Mouse (Mus musculus) kidney, embryonic 15.5 days (tissue): ENCODE data around the gene Gm3404. TPM values are rescaled to one million over a fixed set of nuclear protein-coding genes. Genes with fewer than 3 reads are reported as not detected.
"Not testable (repeated sequence)": the region's sequence is repeated elsewhere in the genome, so short reads cannot be mapped to it uniquely, and the experiment has no call there.

Experiments
- ATAC-seq: fragments of 200-750 bp; cut with Nextera tagmentation; replicated peaks from 2 replicates; pipeline ENCODE4 v1.8.0; 2017; ENCODE audit warnings: moderate TSS enrichment; ENCODE audit not compliant: low FRiP score
- H3K27ac ChIP-seq: fragments of 300-500 bp; sonication (generic); 2 replicates; pipeline ENCODE4 v1.5.1; 2015; ENCODE audit warnings: mild to moderate bottlenecking, inconsistent platforms
- H3K27me3 ChIP-seq: fragments of 300-500 bp; sonication (generic); 2 replicates; pipeline ENCODE4 v1.6.1; 2015; ENCODE audit warnings: inconsistent platforms
- H3K36me3 ChIP-seq: fragments of 300-500 bp; sonication (generic); 2 replicates; pipeline ENCODE4 v1.6.1; 2015; ENCODE audit warnings: inconsistent platforms
- H3K4me1 ChIP-seq: fragments of 300-500 bp; sonication (generic); 2 replicates; pipeline ENCODE4 v1.6.1; 2015; ENCODE audit warnings: inconsistent platforms
- H3K4me2 ChIP-seq: fragments of 300-500 bp; sonication (generic); 2 replicates; pipeline ENCODE4 v1.6.1; 2015; ENCODE audit warnings: moderate library complexity, mild to moderate bottlenecking, inconsistent platforms
- H3K4me3 ChIP-seq: fragments of 300-500 bp; sonication (generic); replicated peaks from 2 replicates; pipeline ENCODE4 v1.5.1; 2015; ENCODE audit warnings: mild to moderate bottlenecking, inconsistent platforms
- H3K9ac ChIP-seq: fragments of 300-500 bp; sonication (generic); 2 replicates; pipeline ENCODE4 v1.6.1; 2015; ENCODE audit warnings: mild to moderate bottlenecking, inconsistent platforms
- H3K9me3 ChIP-seq: fragments of 300-500 bp; sonication (generic); replicated peaks from 2 replicates; pipeline ENCODE4 v1.6.1; 2016; ENCODE audit warnings: inconsistent platforms
- WGBS: fragments of 180-500 bp; shearing (Covaris S2); methylation state at CpG from one replicate; pipeline ENCODE4 v1.1.7; 2015; ENCODE audit warnings: mixed read lengths; 5-methylcytosine and 5-hydroxymethylcytosine counted together
- polyA plus RNA-seq: library from polyadenylated mRNA; unstranded; fragments of >200 nt; fragmentation: Nextera tagmentation; extraction: Ambion mirVana; gene quantifications from 2 replicates; pipeline ENCODE4 v1.2.1, GENCODE M21; 2015

Gene Gm3404
- polyA plus RNA-seq: not detected in 2 replicates

DNA sequence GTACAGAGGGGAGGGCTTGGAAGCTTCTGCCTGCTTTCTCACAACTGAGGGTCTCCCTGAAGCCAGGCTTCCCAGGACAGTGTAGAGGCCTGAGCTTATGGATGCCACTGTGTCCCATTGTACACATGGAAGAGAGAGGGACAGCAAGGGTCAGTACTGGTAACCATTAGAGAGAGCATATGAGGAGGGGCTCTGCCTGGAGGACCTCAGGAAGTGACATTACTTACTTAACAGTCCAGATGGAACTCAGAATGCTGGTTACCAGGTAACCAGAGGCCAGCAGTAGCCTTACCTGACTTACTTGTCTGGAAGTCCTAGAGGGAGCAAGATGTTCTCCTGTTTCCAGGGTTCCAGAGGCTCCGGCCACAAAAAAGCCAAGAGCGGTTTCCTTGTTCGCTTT lies at the start of gene Gm3404:
TSS of gene Gm3404 (plus strand) at position 301 of the 400 bp plus-strand sequence.
- not testable (repeated sequence) for H3K27ac ChIP-seq, H3K9me3 ChIP-seq, H3K4me1 ChIP-seq, ATAC-seq, H3K27me3 ChIP-seq, H3K9ac ChIP-seq, H3K36me3 ChIP-seq, H3K4me2 ChIP-seq, H3K4me3 ChIP-seq
- WGBS: 100% methylated on average over 2 of the region's 3 CpGs

- ATAC-seq, H3K4me2 ChIP-seq, H3K27ac ChIP-seq, H3K27me3 ChIP-seq, H3K4me1 ChIP-seq, H3K4me3 ChIP-seq, H3K9ac ChIP-seq, H3K36me3 ChIP-seq, H3K9me3 ChIP-seq: not testable (repeated sequence)
- 3% methylated on average over 4 of the region's 4 CpGs for WGBS
Measured at GRCm38 (mm10) chr5:146479564-146479963, 46.0 kb upstream of the Gm3404 start.

- not testable (repeated sequence) for H3K27ac ChIP-seq, H3K36me3 ChIP-seq, ATAC-seq, H3K27me3 ChIP-seq, H3K9me3 ChIP-seq, H3K4me3 ChIP-seq, H3K9ac ChIP-seq, H3K4me2 ChIP-seq, H3K4me1 ChIP-seq
- 84% methylated on average over 3 of the region's 3 CpGs for WGBS
Measured at GRCm38 (mm10) chr5:146481665-146482064, 43.9 kb upstream of the Gm3404 start, which contains the start of gene Gm6408. Gene Gm6408, plus strand, starts transcription at chr5:146481965.

DNA sequence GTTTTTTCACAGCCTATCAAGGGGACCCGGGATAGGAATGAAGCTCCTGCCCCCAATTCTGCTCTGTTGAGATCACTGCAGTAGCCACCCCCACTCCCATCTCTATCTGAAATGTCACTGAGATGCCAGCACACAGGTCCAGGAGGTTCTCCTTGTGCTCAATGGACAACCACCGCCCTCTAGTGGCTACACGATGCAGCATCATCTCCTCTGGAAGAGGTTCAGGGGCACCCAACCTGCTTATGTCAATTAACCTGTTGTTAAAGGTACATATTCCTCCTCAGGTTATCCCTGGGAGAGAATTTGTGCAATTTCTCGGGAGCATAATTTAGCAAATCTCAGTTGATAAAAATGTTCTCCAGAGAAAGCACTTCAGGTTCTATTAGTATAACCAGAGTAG lies 36.6 kb upstream of the Gm3404 start:
- not testable (repeated sequence) for H3K9ac ChIP-seq, H3K4me2 ChIP-seq, H3K27me3 ChIP-seq, ATAC-seq, H3K36me3 ChIP-seq, H3K4me1 ChIP-seq, H3K4me3 ChIP-seq, H3K9me3 ChIP-seq, H3K27ac ChIP-seq
- 11% methylated on average over 3 of the region's 4 CpGs for WGBS

DNA sequence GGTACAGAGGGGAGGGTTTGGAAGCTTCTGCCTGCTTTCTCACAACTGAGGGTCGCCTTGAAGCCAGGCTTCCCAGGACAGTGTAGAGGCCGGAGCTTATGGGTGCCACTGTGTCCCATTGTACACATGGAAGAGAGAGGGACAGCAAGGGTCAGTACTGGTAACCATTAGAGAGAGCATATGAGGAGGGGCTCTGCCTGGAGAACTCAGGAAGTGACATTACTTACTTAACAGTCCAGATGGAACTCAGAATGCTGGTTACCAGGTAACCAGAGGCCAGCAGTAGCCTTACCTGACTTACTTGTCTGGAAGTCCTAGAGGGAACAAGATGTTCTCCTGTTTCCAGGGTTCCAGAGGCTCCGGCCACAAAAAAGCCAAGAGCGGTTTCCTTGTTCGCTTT lies 34.5 kb upstream of the Gm3404 start, which contains the start of gene Gm6370:
TSS of gene Gm6370 (plus strand) at position 301 of the 400 bp plus-strand sequence.
- H3K36me3 ChIP-seq, H3K9me3 ChIP-seq, H3K4me3 ChIP-seq, H3K27me3 ChIP-seq, H3K4me1 ChIP-seq, ATAC-seq, H3K9ac ChIP-seq, H3K27ac ChIP-seq, H3K4me2 ChIP-seq: not testable (repeated sequence)
- no CpG with 5 or more reads among the region's 5 CpGs for WGBS

GRCm38 (mm10) chr5:146502099-146502498 lies 23.5 kb upstream of the Gm3404 start, which contains the start of gene 4930449I24Rik:
Gene 4930449I24Rik, plus strand, starts transcription at chr5:146502399.
- H3K36me3 ChIP-seq, H3K4me1 ChIP-seq, H3K4me3 ChIP-seq, H3K27ac ChIP-seq, H3K9me3 ChIP-seq, ATAC-seq, H3K27me3 ChIP-seq, H3K9ac ChIP-seq, H3K4me2 ChIP-seq: not testable (repeated sequence)
- WGBS: no CpG with 5 or more reads among the region's 5 CpGs

DNA sequence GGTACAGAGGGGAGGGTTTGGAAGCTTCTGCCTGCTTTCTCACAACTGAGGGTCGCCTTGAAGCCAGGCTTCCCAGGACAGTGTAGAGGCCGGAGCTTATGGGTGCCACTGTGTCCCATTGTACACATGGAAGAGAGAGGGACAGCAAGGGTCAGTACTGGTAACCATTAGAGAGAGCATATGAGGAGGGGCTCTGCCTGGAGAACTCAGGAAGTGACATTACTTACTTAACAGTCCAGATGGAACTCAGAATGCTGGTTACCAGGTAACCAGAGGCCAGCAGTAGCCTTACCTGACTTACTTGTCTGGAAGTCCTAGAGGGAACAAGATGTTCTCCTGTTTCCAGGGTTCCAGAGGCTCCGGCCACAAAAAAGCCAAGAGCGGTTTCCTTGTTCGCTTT lies 11.8 kb upstream of the Gm3404 start, which contains the start of gene Gm3402:
TSS of gene Gm3402 (plus strand) at position 301 of the 400 bp plus-strand sequence.
- not testable (repeated sequence) for H3K4me1 ChIP-seq, H3K27me3 ChIP-seq, H3K27ac ChIP-seq, ATAC-seq, H3K9ac ChIP-seq, H3K36me3 ChIP-seq, H3K9me3 ChIP-seq, H3K4me3 ChIP-seq, H3K4me2 ChIP-seq
- WGBS: no CpG with 5 or more reads among the region's 5 CpGs

DNA sequence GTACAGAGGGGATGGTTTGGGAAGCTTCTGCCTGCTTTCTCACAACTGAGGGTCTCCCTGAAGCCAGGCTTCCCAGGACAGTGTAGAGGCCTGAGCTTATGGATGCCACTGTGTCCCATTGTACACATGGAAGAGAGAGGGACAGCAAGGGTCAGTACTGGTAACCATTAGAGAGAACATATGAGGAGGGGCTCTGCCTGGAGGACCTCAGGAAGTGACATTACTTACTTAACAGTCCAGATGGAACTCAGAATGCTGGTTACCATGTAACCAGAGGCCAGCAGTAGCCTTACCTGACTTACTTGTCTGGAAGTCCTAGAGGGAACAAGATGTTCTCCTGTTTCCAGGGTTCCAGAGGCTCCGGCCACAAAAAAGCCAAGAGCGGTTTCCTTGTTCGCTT lies 11.7 kb downstream of the Gm3404 start, which contains the start of gene Gm3409:
TSS of gene Gm3409 (plus strand) at position 301 of the 400 bp plus-strand sequence.
- WGBS: 100% methylated on average over 2 of the region's 3 CpGs
- not testable (repeated sequence) for H3K4me3 ChIP-seq, H3K9ac ChIP-seq, H3K36me3 ChIP-seq, H3K27ac ChIP-seq, H3K4me1 ChIP-seq, H3K27me3 ChIP-seq, H3K9me3 ChIP-seq, ATAC-seq, H3K4me2 ChIP-seq

- not testable (repeated sequence) for H3K27ac ChIP-seq, H3K36me3 ChIP-seq, H3K27me3 ChIP-seq, H3K9me3 ChIP-seq, H3K4me1 ChIP-seq, H3K4me2 ChIP-seq, ATAC-seq, H3K4me3 ChIP-seq, H3K9ac ChIP-seq
- no CpG with 5 or more reads among the region's 3 CpGs for WGBS
Measured at GRCm38 (mm10) chr5:146555836-146556235, 30.2 kb downstream of the Gm3404 start, which contains the start of gene Gm3415. Gene Gm3415, plus strand, starts transcription at chr5:146556136.

DNA sequence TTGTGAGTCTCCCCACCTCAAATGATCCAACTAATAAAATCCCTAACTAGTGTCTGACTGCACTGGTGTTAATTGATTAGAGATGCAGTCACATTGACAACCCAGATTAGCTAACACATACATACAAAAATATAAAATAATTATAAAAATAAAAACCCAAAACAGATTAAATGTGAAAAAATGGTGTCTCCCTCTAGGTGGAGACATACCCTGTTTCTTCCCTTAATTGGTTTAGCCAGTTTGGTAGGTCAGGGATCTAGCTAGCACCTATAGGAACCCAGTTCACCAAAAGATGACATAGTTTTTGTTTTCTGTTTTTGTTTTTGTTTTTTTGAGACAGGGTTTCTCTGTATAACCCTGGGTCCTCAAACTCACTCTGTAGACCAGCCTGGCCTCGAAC lies 38.7 kb downstream of the Gm3404 start:
- Histone ChIP-seq H3K4me2 (no peak overlapping the region), H3K27me3 (no peaks in the 10 kb centered on the region), H3K4me3 (no peak overlapping the region), H3K27ac (no peak overlapping the region), H3K9ac (no peak overlapping the region), H3K9me3 (no peaks in the 10 kb centered on the region), H3K36me3 (no peaks in the 10 kb centered on the region), H3K4me1 (no peaks in the 10 kb centered on the region)
- 70% methylated on average over 1 of the region's 1 CpGs for WGBS
- no peak for ATAC-seq

DNA sequence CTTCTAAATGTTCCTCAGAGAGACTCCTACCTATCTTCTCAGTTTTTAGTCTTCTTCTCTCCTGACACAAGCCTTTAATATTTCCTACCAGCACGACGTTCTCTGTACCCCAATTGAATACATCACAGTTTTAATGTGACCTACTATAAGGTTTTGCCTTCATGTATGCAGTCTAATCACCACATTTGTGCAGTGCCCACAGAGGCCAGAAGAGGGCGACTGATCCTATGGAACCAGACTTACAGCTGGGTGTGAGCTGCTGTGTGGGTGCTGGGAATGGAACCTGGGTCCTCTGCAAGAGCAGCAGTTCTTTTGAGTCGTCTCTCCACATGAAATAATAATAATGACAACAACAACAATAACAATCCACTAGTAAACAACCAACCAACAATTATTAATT lies 41.5 kb downstream of the Gm3404 start:
- no peaks in the 10 kb centered on the region for H3K27me3 ChIP-seq
- no peak overlapping the region for H3K4me2 ChIP-seq
- H3K9me3 ChIP-seq: no peaks in the 10 kb centered on the region
- no peak overlapping the region for H3K4me3 ChIP-seq
- no peak overlapping the region for H3K27ac ChIP-seq
- ATAC-seq: no peak
- peaks cover 5% of the 10 kb centered on the region; the same call in 1 of the 2 replicates for H3K4me1 ChIP-seq
- H3K9ac ChIP-seq: no peak overlapping the region
- 63% methylated on average over 4 of the region's 4 CpGs for WGBS
- H3K36me3 ChIP-seq: no peaks in the 10 kb centered on the region

- peak; percentile 64; the same call in 1 of the 2 replicates for ATAC-seq
- WGBS: 81% methylated on average over 6 of the region's 6 CpGs
Measured at GRCm38 (mm10) chr5:146570179-146570578, 44.6 kb downstream of the Gm3404 start.

More at GRCm38 (mm10) chr5:146570179-146570578, 44.6 kb downstream of the Gm3404 start:
- not testable (repeated sequence) for H3K4me1 ChIP-seq, H3K27me3 ChIP-seq, H3K27ac ChIP-seq, H3K4me3 ChIP-seq, H3K4me2 ChIP-seq, H3K36me3 ChIP-seq, H3K9ac ChIP-seq, H3K9me3 ChIP-seq
